Mouse (Mus musculus) CH12.LX (cell line): ENCODE measurements around the gene Tspan3. TPM values are rescaled to one million over a fixed set of nuclear protein-coding genes. Genes with fewer than 3 reads are reported as not detected.
A peak's percentile ranks its signal among the peaks of the same experiment; 100 is the strongest.

Experiments used
- DNase-seq: peaks from one replicate; pipeline ENCODE4 v3.0.0-alpha.2; 2013; ENCODE audit errors: extremely low read depth
- H3K27ac ChIP-seq: 2 replicates; pipeline ENCODE4 v1.5.1; 2012; ENCODE audit warnings: low read depth, mild to moderate bottlenecking, control low read depth, moderate library complexity; ENCODE audit not compliant: insufficient read depth
- H3K27me3 ChIP-seq: replicated peaks from 2 replicates; pipeline ENCODE3; 2012; ENCODE audit warnings: inconsistent platforms
- H3K36me3 ChIP-seq, 2 experiments: replicated peaks in 1 of 2; 2 replicates each; pipeline versions ENCODE3 to v1.6.1; 2012; ENCODE audit warnings: inconsistent platforms in 1 of 2, low read length in 1 of 2, mild to moderate bottlenecking in 1 of 2, mixed read lengths in 1 of 2, moderate library complexity in 1 of 2; ENCODE audit not compliant: control insufficient read depth in 1 of 2, insufficient read depth in 1 of 2
- H3K4me1 ChIP-seq, 2 experiments: 2 replicates each; pipeline ENCODE4 v1.6.1; 2012; ENCODE audit warnings: inconsistent platforms in 1 of 2, moderate library complexity in 1 of 2; ENCODE audit not compliant: insufficient read depth in 2 of 2, control insufficient read depth in 1 of 2
- H3K4me2 ChIP-seq: 2 replicates; pipeline ENCODE4 v1.6.1; 2012; ENCODE audit warnings: low read depth, mild to moderate bottlenecking, control low read depth; ENCODE audit not compliant: poor library complexity, insufficient read depth, severe bottlenecking
- H3K4me3 ChIP-seq, 3 experiments: fragments of 150-350 bp in 1 of 3; sonication (generic) in 1 of 3; replicated peaks in 1 of 3; 2 replicates each; pipeline versions ENCODE3 to v1.5.1; 2011 to 2012; ENCODE audit warnings: low read depth in 2 of 3, low read length in 2 of 3, mild to moderate bottlenecking in 2 of 3, moderate library complexity in 2 of 3, control low read depth in 1 of 3, improper control_type of control experiment in 1 of 3, inconsistent platforms in 1 of 3, mixed read lengths in 1 of 3; ENCODE audit not compliant: poor library complexity in 1 of 3
- H3K79me2 ChIP-seq: replicated peaks from 2 replicates; pipeline ENCODE4 v1.6.1; 2012; ENCODE audit warnings: mild to moderate bottlenecking, moderate library complexity; ENCODE audit not compliant: control insufficient read depth, poor library complexity, insufficient read depth, severe bottlenecking; ENCODE audit errors: extremely low read depth
- H3K9ac ChIP-seq: 2 replicates; pipeline ENCODE4 v1.6.1; 2012; ENCODE audit warnings: low read depth, mild to moderate bottlenecking, control low read depth, moderate library complexity; ENCODE audit not compliant: insufficient read depth
- H3K9me3 ChIP-seq: replicated peaks from 2 replicates; pipeline ENCODE3; 2012; ENCODE audit warnings: low read length, inconsistent platforms, mixed read lengths
- BHLHE40 ChIP-seq: IDR thresholded peaks from 2 replicates; pipeline ENCODE4 v1.6.1; 2011; ENCODE audit warnings: mild to moderate bottlenecking, low read depth, low read length, improper control_type of control experiment
- CHD2 ChIP-seq: IDR thresholded peaks from 2 replicates; pipeline ENCODE4 v1.6.1; 2011; ENCODE audit warnings: low read length, improper control_type of control experiment
- CTCF ChIP-seq, 2 experiments: IDR thresholded peaks in 1 of 2; conservative IDR thresholded peaks in 1 of 2; 2 replicates each; pipeline ENCODE4 v1.5.1; 2011 to 2012; ENCODE audit warnings: low read depth in 2 of 2, low read length in 2 of 2, improper control_type of control experiment in 1 of 2, inconsistent platforms in 1 of 2, mild to moderate bottlenecking in 1 of 2, moderate library complexity in 1 of 2
- E2F4 ChIP-seq: IDR thresholded peaks from 2 replicates; pipeline ENCODE4 v1.6.1; 2011; ENCODE audit warnings: low read depth, low read length, improper control_type of control experiment; ENCODE audit not compliant: insufficient replicate concordance
- EP300 ChIP-seq: IDR thresholded peaks from 2 replicates; pipeline ENCODE4 v1.6.1; 2011; ENCODE audit warnings: low read length, improper control_type of control experiment
- ETS1 ChIP-seq: conservative IDR thresholded peaks from 2 replicates; pipeline ENCODE4 v1.6.1; 2012; ENCODE audit warnings: low read depth, mild to moderate bottlenecking, inconsistent platforms, low read length, improper control_type of control experiment, moderate library complexity
- GABPA ChIP-seq: IDR thresholded peaks from 2 replicates; pipeline ENCODE4 v1.6.1; 2012; ENCODE audit warnings: low read depth, low read length, improper control_type of control experiment, inconsistent platforms; ENCODE audit not compliant: insufficient replicate concordance
- HCFC1 ChIP-seq: IDR thresholded peaks from 2 replicates; pipeline ENCODE4 v1.6.1; 2012; ENCODE audit warnings: low read depth, mild to moderate bottlenecking, inconsistent platforms, low read length, improper control_type of control experiment
- IRF4 ChIP-seq: IDR thresholded peaks from 2 replicates; pipeline ENCODE4 v1.6.1; 2014; ENCODE audit warnings: low read depth, mild to moderate bottlenecking, inconsistent platforms, low read length, improper control_type of control experiment
- KAT2A ChIP-seq: IDR thresholded peaks from 2 replicates; pipeline ENCODE4 v1.6.1; 2012; ENCODE audit warnings: low read length, improper control_type of control experiment, inconsistent platforms; ENCODE audit not compliant: insufficient replicate concordance
- MAFK ChIP-seq: IDR thresholded peaks from 2 replicates; pipeline ENCODE4 v1.6.1; 2011; ENCODE audit warnings: low read length, improper control_type of control experiment; ENCODE audit not compliant: insufficient replicate concordance
- MEF2A ChIP-seq: IDR thresholded peaks from 2 replicates; pipeline ENCODE4 v1.6.1; 2014; ENCODE audit warnings: low read depth, mild to moderate bottlenecking, inconsistent platforms, low read length, improper control_type of control experiment, borderline replicate concordance
- MXI1 ChIP-seq: IDR thresholded peaks from 2 replicates; pipeline ENCODE4 v1.6.1; 2011; ENCODE audit warnings: mild to moderate bottlenecking, low read depth, low read length, improper control_type of control experiment
- MYC ChIP-seq: IDR thresholded peaks from 2 replicates; pipeline ENCODE4 v1.6.1; 2011; ENCODE audit warnings: low read depth, mild to moderate bottlenecking, improper control_type of control experiment, low read length
- NELFE ChIP-seq: IDR thresholded peaks from 2 replicates; pipeline ENCODE4 v1.6.1; 2011; ENCODE audit warnings: low read depth, low read length, improper control_type of control experiment
- NRF1 ChIP-seq: IDR thresholded peaks from 2 replicates; pipeline ENCODE4 v1.6.1; 2014; ENCODE audit warnings: low read depth, mild to moderate bottlenecking, inconsistent platforms, low read length, improper control_type of control experiment, moderate library complexity
- PAX5 ChIP-seq: IDR thresholded peaks from 2 replicates; pipeline ENCODE4 v1.6.1; 2012; ENCODE audit warnings: low read length, inconsistent platforms, mixed read lengths
- POLR2A ChIP-seq: IDR thresholded peaks from 2 replicates; pipeline ENCODE4 v1.6.1; 2011; ENCODE audit warnings: low read depth, mild to moderate bottlenecking, improper control_type of control experiment, low read length
- POLR2AphosphoS2 ChIP-seq: IDR thresholded peaks from 2 replicates; pipeline ENCODE4 v1.6.1; 2011; ENCODE audit warnings: low read depth, low read length, improper control_type of control experiment
- RAD21 ChIP-seq: IDR thresholded peaks from 2 replicates; pipeline ENCODE4 v1.6.1; 2011; ENCODE audit warnings: low read depth, mild to moderate bottlenecking, low read length, improper control_type of control experiment, moderate library complexity
- RCOR1 ChIP-seq: conservative IDR thresholded peaks from 2 replicates; pipeline ENCODE4 v1.6.1; 2012; ENCODE audit warnings: low read depth, mild to moderate bottlenecking, inconsistent platforms, low read length, improper control_type of control experiment
- SIN3A ChIP-seq: IDR thresholded peaks from 2 replicates; pipeline ENCODE4 v1.6.1; 2012; ENCODE audit warnings: low read length, improper control_type of control experiment, inconsistent platforms
- SMC3 ChIP-seq: IDR thresholded peaks from 2 replicates; pipeline ENCODE4 v1.6.1; 2011; ENCODE audit warnings: low read depth, low read length, improper control_type of control experiment
- USF1 ChIP-seq: IDR thresholded peaks from 2 replicates; pipeline ENCODE4 v1.6.1; 2014; ENCODE audit warnings: low read depth, mild to moderate bottlenecking, inconsistent platforms, low read length, improper control_type of control experiment
- USF2 ChIP-seq: conservative IDR thresholded peaks from 2 replicates; pipeline ENCODE4 v1.6.1; 2011; ENCODE audit warnings: low read depth, low read length, improper control_type of control experiment
- ZC3H11A ChIP-seq: IDR thresholded peaks from 2 replicates; pipeline ENCODE4 v1.6.1; 2012; ENCODE audit warnings: low read depth, mild to moderate bottlenecking, inconsistent platforms, low read length, improper control_type of control experiment
- ZKSCAN1 ChIP-seq: IDR thresholded peaks from 2 replicates; pipeline ENCODE4 v1.6.1; 2012; ENCODE audit warnings: low read depth, inconsistent platforms, low read length, improper control_type of control experiment, borderline replicate concordance
- ZMIZ1 ChIP-seq: IDR thresholded peaks from 2 replicates; pipeline ENCODE4 v1.6.1; 2012; ENCODE audit warnings: low read depth, mild to moderate bottlenecking, inconsistent platforms, low read length, improper control_type of control experiment
- dilution Hi-C: fragments of 300-500 bp; cut with MboI; formaldehyde crosslinking; loops from 2 replicates; pipeline ENCODE4 v1.14.3; 2020; ENCODE audit warnings: low sequenced_read_pairs; ENCODE audit not compliant: extremely low pct_unique_long_range_greater_than_20kb, extremely low pct_ligation_motif_present
- in situ Hi-C: fragments of 300-500 bp; cut with MboI; formaldehyde crosslinking; loops from 3 replicates; pipeline ENCODE4 v1.14.3; 2019; ENCODE audit warnings: low sequenced_read_pairs, low pct_ligation_motif_present, low pct_unique_long_range_greater_than_20kb, mixed read lengths
- polyA plus RNA-seq: library from polyadenylated mRNA; unstranded; fragments of >175 nt; gene quantifications from 2 replicates; pipeline ENCODE4 v1.2.1, GENCODE M21; 2012; ENCODE audit warnings: low read depth; ENCODE audit not compliant: insufficient read length
- total RNA-seq, 2 experiments: library from RNA; depleted of rRNA; stranded (reverse); fragments of 300-350 nt in 1 of 2; fragments of >200 nt in 1 of 2; gene quantifications; 2 replicates each; pipeline ENCODE4 v1.2.3; 2012 to 2014

Gene Tspan3
- total RNA-seq (2012; rRNA removed), result 34.5 and 35.7 TPM in 2 replicates
- 81.4 and 85.9 TPM in 2 replicates for total RNA-seq (2014; rRNA removed)
- polyA plus RNA-seq, result 60.4 and 62.0 TPM in 2 replicates

DNA sequence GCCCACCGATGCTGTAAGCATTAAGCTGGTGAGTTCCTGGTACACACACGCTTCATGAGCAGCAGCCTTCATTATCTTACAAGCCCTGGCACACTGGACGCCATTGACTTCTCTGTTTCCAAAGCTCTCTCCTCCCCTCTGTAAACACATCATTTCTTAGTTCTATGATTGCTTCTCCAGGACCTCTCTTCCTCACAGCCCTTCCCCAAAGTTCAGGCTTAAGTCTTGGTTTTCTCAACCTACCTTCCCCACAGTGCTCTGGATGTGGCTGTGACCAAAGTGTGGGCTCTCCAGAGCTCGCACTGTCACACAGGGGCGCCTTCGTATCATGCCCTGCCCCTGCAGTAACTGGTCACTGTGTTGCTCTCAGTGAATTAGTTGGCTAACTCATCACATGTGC is at the start of gene Tspan3:
TSS of gene Tspan3 (minus strand) at position 101 of the 400 bp plus-strand sequence.
- Histone ChIP-seq H3K36me3 (no peaks in the 10 kb centered on the region), H3K4me2 (no peak within 1 kb of the TSS), H3K4me1 (peaks cover 9 to 43% of the 10 kb centered on the region in 2 experiments; a peak in 3 of 4 replicates), H3K27ac (no peak within 1 kb of the TSS), H3K9ac (no peak within 1 kb of the TSS), H3K27me3 (no peaks in the 10 kb centered on the region), H3K9me3 (peaks cover 4% of the 10 kb centered on the region), H3K4me3 (no peak within 1 kb of the TSS), H3K79me2 (no peaks in the 10 kb centered on the region)
- DNase-seq, result no peak
- in situ Hi-C loops, result no loop called here
- dilution Hi-C loops, result no loop called here
- TF ChIP-seq USF2, result no peak
- no peak for TF ChIP-seq ZC3H11A
- TF ChIP-seq POLR2AphosphoS2, result no peak
- TF ChIP-seq MAFK, result no peak
- no peak for TF ChIP-seq E2F4
- TF ChIP-seq RCOR1, result no peak
- no peak for TF ChIP-seq SIN3A
- TF ChIP-seq BHLHE40, result no peak
- TF ChIP-seq ZMIZ1, result no peak
- TF ChIP-seq ZKSCAN1, result no peak
- TF ChIP-seq EP300, result no peak

DNA sequence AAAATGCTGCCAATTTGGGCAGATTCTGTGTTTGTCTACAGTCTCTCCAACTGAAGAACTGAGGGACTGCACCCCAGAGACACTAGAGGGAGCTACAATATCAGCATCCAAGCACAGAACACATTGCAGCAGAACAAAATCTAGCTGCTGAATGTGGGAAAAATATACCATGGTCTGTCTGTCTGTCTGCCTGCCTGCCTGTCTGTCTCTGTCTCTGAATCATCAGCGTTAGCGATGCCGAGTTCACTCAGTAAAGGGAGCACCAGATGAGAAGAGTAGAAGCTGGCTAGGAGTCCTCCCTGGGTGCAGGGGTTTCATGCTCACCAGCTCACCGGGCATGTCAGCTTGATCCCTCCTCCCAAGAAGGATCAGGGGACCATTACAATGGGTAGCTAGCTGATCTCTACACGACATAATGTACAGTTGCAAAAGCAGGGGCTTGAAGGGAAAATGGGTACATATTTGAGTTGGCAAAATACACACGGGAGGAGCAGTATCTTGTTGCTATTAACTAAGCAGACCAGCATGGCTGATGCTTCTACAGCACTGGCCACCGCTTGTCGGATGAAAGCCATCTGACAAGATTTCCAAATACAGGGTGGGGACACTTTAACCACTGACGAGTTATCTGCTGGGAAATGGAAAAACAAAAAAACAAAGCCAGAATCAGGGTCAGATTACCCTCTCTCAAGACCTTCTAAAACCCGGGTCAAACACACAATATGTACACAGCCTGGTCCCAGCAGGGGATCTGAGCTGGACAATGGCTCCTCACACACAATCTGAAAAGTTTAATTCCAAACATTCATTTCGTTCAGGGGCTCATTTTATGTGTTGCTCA is 48.4 kb upstream of the Tspan3 start:
- peak; percentile 45 for DNase-seq

More for the DNA sequence above, 48.4 kb upstream of the Tspan3 start:
- Histone ChIP-seq H3K9ac (no peak overlapping the region), H3K79me2 (no peaks in the 10 kb centered on the region), H3K9me3 (no peaks in the 10 kb centered on the region), H3K27me3 (no peaks in the 10 kb centered on the region), H3K4me1 (peaks cover 0 to 16% of the 10 kb centered on the region in 2 experiments; a peak in 2 of 4 replicates), H3K4me2 (no peak overlapping the region), H3K4me3 (no peak overlapping the region), H3K27ac (no peak overlapping the region), H3K36me3 (peaks cover 0 to 23% of the 10 kb centered on the region in 2 experiments)
- TF ChIP-seq MXI1 (no peak), POLR2A (no peak), SMC3 (peak; percentile 80), MEF2A (no peak), CHD2 (no peak), PAX5 (no peak), SIN3A (no peak), RAD21 (peak; percentile 90), CTCF (conservative IDR thresholded peaks at IDR 0.05 in 1 of 2, IDR thresholded peaks at IDR 0.05 in 1 of 2; ENCODE audit: low read depth in 2 of 2, low read length in 2 of 2) (peak; percentile 50 to 86; a peak in 3 of 4 replicates), POLR2AphosphoS2 (no peak), USF1 (no peak), ZC3H11A (peak; percentile 43), HCFC1 (no peak), GABPA (no peak), NRF1 (no peak), MAFK (0 out of 2 replicates have a peak, but pooled peaks have one; percentile 10), KAT2A (no peak), BHLHE40 (no peak), NELFE (0 out of 2 replicates have a peak, but pooled peaks have one; percentile 23), ETS1 (no peak), IRF4 (0 out of 2 replicates have a peak, but pooled peaks have one; percentile 15), ZKSCAN1 (no peak), MYC (peak; percentile 54; the same call in 1 of the 2 replicates)
- in situ Hi-C loops (loop anchor here (5.0 kb wide), 1 partner anchor 339 kb away; no protein-coding TSS in a partner anchor), dilution Hi-C loops (no loop called here)
